Comparison of ENCODE assay signal across 7 mouse cellular contexts in genomic region chr2:118899981-118900825, GRCm38 (mm10). TPM values are rescaled to one million over a fixed set of nuclear protein-coding genes. Genes with fewer than 3 reads are reported as not detected.
DNase-seq lines count a peak whose midpoint lies in the region; ATAC-seq lines count a peak whose summit lies in the region.

Gene Bahd1, plus strand, starts transcription at chr2:118900377.

- peaks cover 57% of the 10 kb centered on the region for H3K4me1 ChIP-seq in heart, embryonic 15.5 days (replicated peaks)
- H3K4me1 ChIP-seq in lung, embryonic 16.5 days (replicated peaks; ENCODE audit: control insufficient read depth, insufficient read depth, low read length), result peaks cover 37% of the 10 kb centered on the region

- 1% methylated on average over 32 of the region's 32 CpGs for WGBS in heart, embryonic 15.5 days
- under 1% methylated on average over 32 of the region's 32 CpGs for WGBS in lung, embryonic 16.5 days

- H3K4me3 ChIP-seq in heart, embryonic 15.5 days, result peak within 1 kb of the TSS; percentile 96
- peak within 1 kb of the TSS; percentile 86 for H3K4me3 ChIP-seq in lung, embryonic 16.5 days (ENCODE audit: low read length)

- H3K27ac ChIP-seq in heart, embryonic 15.5 days, result no peak within 1 kb of the TSS
- H3K27ac ChIP-seq in lung, embryonic 16.5 days (ENCODE audit: low read length), result no peak within 1 kb of the TSS

- H3K9ac ChIP-seq in heart, embryonic 15.5 days, result peak within 1 kb of the TSS; percentile 52
- H3K9ac ChIP-seq in lung, embryonic 16.5 days (ENCODE audit: low read length), result peak within 1 kb of the TSS; percentile 56

- H3K36me3 ChIP-seq in heart, embryonic 15.5 days, result no peaks in the 10 kb centered on the region
- no peaks in the 10 kb centered on the region for H3K36me3 ChIP-seq in lung, embryonic 16.5 days (ENCODE audit: control insufficient read depth, insufficient read depth, low read length)

- DNase-seq in CD4-positive helper T cell, adult 2 months (ENCODE audit: low read depth, low spot score), result peak; percentile 37
- DNase-seq in NIH3T3 (ENCODE audit: low read depth), result peak; percentile 52
- peak; percentile 61 for DNase-seq in embryo, embryonic 9.5 days (ENCODE audit: extremely low spot score)
- DNase-seq in layer of hippocampus, adult 8-10 months (ENCODE audit: low spot score in 2 of 2), result peak in 1 of 2 experiments; percentile 18
- peak; percentile 63 for DNase-seq in right cerebral cortex, adult 18-20 months

- no peak for ATAC-seq in heart, embryonic 15.5 days (replicated peaks; ENCODE audit: insufficient number of reproducible peaks, insufficient read depth, low FRiP score, low read depth)
- no peak for ATAC-seq in lung, embryonic 16.5 days (ENCODE audit: low read depth)

- H3K9me3 ChIP-seq in heart, embryonic 15.5 days (replicated peaks), result no peaks in the 10 kb centered on the region
- H3K9me3 ChIP-seq in lung, embryonic 16.5 days (ENCODE audit: control insufficient read depth, low read length), result no peaks in the 10 kb centered on the region

- H3K27me3 ChIP-seq in heart, embryonic 15.5 days, result peaks cover 52% of the 10 kb centered on the region
- peaks cover 47% of the 10 kb centered on the region for H3K27me3 ChIP-seq in lung, embryonic 16.5 days (ENCODE audit: control insufficient read depth, insufficient read depth, low read depth, low read length)

- peak within 1 kb of the TSS; percentile 98 for H3K4me2 ChIP-seq in heart, embryonic 15.5 days
- H3K4me2 ChIP-seq in lung, embryonic 16.5 days (ENCODE audit: low read depth, low read length), result peak within 1 kb of the TSS; percentile 97

RNA-seq across cellular contexts. Expression of gene Bahd1, which starts in this region (rescaled TPM):
- 3.3 and 5.1 TPM in 2 replicates for polyA plus RNA-seq in heart, embryonic 15.5 days (2015; fragmentation: Nextera tagmentation; extraction: Ambion mirVana)
- 10 to 100 TPM; 48.8 to 57.2 (median 54.9) TPM for total RNA-seq in layer of hippocampus, adult 8-10 months (2022)
- polyA plus RNA-seq in lung, embryonic 16.5 days (2015; fragmentation: Nextera tagmentation; extraction: Ambion mirVana), result 2.8 and 3.3 TPM in 2 replicates
